Mouse (Mus musculus) G1E (cell line): ENCODE data around the gene Arl5c.

Source experiments
- CTCF ChIP-seq: IDR thresholded peaks from 2 replicates; pipeline ENCODE4 v1.5.1; 2012; ENCODE audit warnings: low read depth, low read length, inconsistent platforms, mixed read lengths
- GATA1 ChIP-seq: IDR thresholded peaks from 2 replicates; pipeline ENCODE4 v1.6.1; 2012; ENCODE audit warnings: borderline replicate concordance, low read length, inconsistent platforms, mixed read lengths
- GATA2 ChIP-seq: IDR thresholded peaks from 2 replicates; pipeline ENCODE4 v1.6.1; 2012; ENCODE audit warnings: low read depth, low read length, inconsistent platforms, borderline replicate concordance
- POLR2AphosphoS5 ChIP-seq: IDR thresholded peaks from 2 replicates; pipeline ENCODE4 v1.6.1; 2012; ENCODE audit warnings: low read depth, low read length, inconsistent platforms; ENCODE audit not compliant: insufficient replicate concordance

DNA sequence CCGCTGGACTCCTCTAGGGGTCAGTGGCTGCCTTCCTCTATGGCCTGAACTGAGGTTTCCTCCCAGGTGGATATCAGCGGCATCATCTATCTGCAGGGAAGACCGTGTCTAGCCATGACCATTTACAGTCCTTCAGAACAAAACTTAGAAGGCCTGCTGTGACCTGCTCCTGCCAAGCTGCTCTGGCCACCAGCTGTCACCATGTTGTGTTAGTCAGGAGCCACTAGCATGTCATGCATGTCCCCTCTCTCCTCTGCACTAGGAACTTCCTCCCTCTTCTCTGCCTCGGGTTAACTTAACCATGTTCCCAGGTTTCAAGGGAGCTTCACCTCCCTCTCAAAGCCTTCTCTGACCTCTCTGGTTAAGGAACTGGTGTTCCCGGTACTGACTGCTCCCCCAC is 3.8 kb upstream of the Arl5c start:
- no peak for TF ChIP-seq POLR2AphosphoS5
- TF ChIP-seq CTCF, result no peak
- no peak for TF ChIP-seq GATA1
- no peak for TF ChIP-seq GATA2
